Mouse (Mus musculus) thymus, adult 2 months (tissue): ENCODE measurements at regions not wholly inside any gene's neighbourhood (a gene's known extent, or its start where the extent isn't known, plus 50 kb on each side); places are given as distances from the start of the nearest gene placed in this dataset.

ENCODE experiments used
- DNase-seq: peaks from one replicate; pipeline ENCODE4 v3.0.0; 2021
- H3K27ac ChIP-seq: fragments of 200-500 bp; 2 replicates; pipeline ENCODE4 v1.5.1; 2012; ENCODE audit warnings: low read length, control low read depth; ENCODE audit not compliant: control insufficient read depth, insufficient read depth
- H3K27me3 ChIP-seq: fragments of 200-500 bp; 2 replicates; pipeline ENCODE4 v1.6.1; 2012; ENCODE audit warnings: mild to moderate bottlenecking, low read length, moderate library complexity, mixed read lengths; ENCODE audit not compliant: control insufficient read depth, insufficient read depth
- H3K36me3 ChIP-seq: fragments of 200-500 bp; 2 replicates; pipeline ENCODE4 v1.6.1; 2012; ENCODE audit warnings: mild to moderate bottlenecking, low read length, moderate library complexity; ENCODE audit not compliant: control insufficient read depth, insufficient read depth
- H3K4me1 ChIP-seq: fragments of 200-500 bp; replicated peaks from 2 replicates; pipeline ENCODE4 v1.6.1; 2012; ENCODE audit warnings: low read length; ENCODE audit not compliant: control insufficient read depth, insufficient read depth
- H3K4me3 ChIP-seq: fragments of 200-500 bp; 2 replicates; pipeline ENCODE4 v1.5.1; 2012; ENCODE audit warnings: mild to moderate bottlenecking, low read length, control low read depth, moderate library complexity; ENCODE audit not compliant: control insufficient read depth, insufficient read depth
- CTCF ChIP-seq: fragments of 200-500 bp; IDR thresholded peaks from 2 replicates; pipeline ENCODE4 v1.5.1; 2012; ENCODE audit warnings: mild to moderate bottlenecking, control low read depth, low read length, moderate library complexity, borderline replicate concordance; ENCODE audit not compliant: control insufficient read depth, poor library complexity, insufficient read depth; ENCODE audit errors: extremely low read depth
- POLR2A ChIP-seq: fragments of 200-500 bp; IDR thresholded peaks from 2 replicates; pipeline ENCODE4 v1.6.1; 2012; ENCODE audit warnings: mild to moderate bottlenecking, low read length, control low read depth, moderate library complexity; ENCODE audit not compliant: control insufficient read depth, poor library complexity, insufficient read depth; ENCODE audit errors: extremely low read depth
- WGBS: fragments of 180-500 bp; shearing (Covaris S2); methylation state at CpG from one replicate; pipeline ENCODE4 v1.1.7; 2018; 5-methylcytosine and 5-hydroxymethylcytosine counted together

- 73% methylated on average over 2 of the region's 2 CpGs for WGBS
- Histone ChIP-seq H3K4me1 (peaks cover 5% of the 10 kb centered on the region), H3K27me3 (no peaks in the 10 kb centered on the region), H3K4me3 (no peak overlapping the region), H3K36me3 (no peaks in the 10 kb centered on the region), H3K27ac (no peak overlapping the region)
- no peak for TF ChIP-seq POLR2A
- TF ChIP-seq CTCF: no peak
- no peak for DNase-seq
Observed at GRCm38 (mm10) chr12:106535086-106535485, 525.1 kb downstream of the Vrk1 start.

GRCm38 (mm10) chr12:106535628-106536288, 525.7 kb downstream of the Vrk1 start:
- WGBS: 37% methylated on average over 8 of the region's 8 CpGs

GRCm38 (mm10) chr12:106536289-106536636, 526.2 kb downstream of the Vrk1 start:
- Histone ChIP-seq H3K27ac (no peak overlapping the region), H3K36me3 (no peaks in the 10 kb centered on the region), H3K4me3 (no peak overlapping the region), H3K27me3 (no peaks in the 10 kb centered on the region), H3K4me1 (peaks cover 5% of the 10 kb centered on the region)
- WGBS: 12% methylated on average over 7 of the region's 7 CpGs
- TF ChIP-seq CTCF (no peak), POLR2A (no peak)
- DNase-seq: no peak

More at GRCm38 (mm10) chr12:106535628-106536288, 525.7 kb downstream of the Vrk1 start:
- Histone ChIP-seq H3K4me3 (no peak overlapping the region), H3K36me3 (no peaks in the 10 kb centered on the region), H3K27ac (no peak overlapping the region), H3K4me1 (peaks cover 5% of the 10 kb centered on the region), H3K27me3 (no peaks in the 10 kb centered on the region)
- DNase-seq: no peak
- no peak for TF ChIP-seq CTCF
- TF ChIP-seq POLR2A: no peak

GRCm38 (mm10) chr12:106540003-106540402, 530.0 kb downstream of the Vrk1 start:
- Histone ChIP-seq H3K4me1 (peaks cover 5% of the 10 kb centered on the region), H3K27ac (no peak overlapping the region), H3K4me3 (no peak overlapping the region), H3K36me3 (no peaks in the 10 kb centered on the region), H3K27me3 (no peaks in the 10 kb centered on the region)
- no peak for TF ChIP-seq POLR2A
- WGBS: 65% methylated on average over 6 of the region's 6 CpGs
- no peak for DNase-seq

GRCm38 (mm10) chr12:106559566-106559965, 549.5 kb downstream of the Vrk1 start:
- DNase-seq: no peak
- TF ChIP-seq CTCF (no peak), POLR2A (no peak)
- Histone ChIP-seq H3K27me3 (no peaks in the 10 kb centered on the region), H3K4me1 (peaks cover 4% of the 10 kb centered on the region; the same call in 1 of the 2 replicates), H3K36me3 (no peaks in the 10 kb centered on the region), H3K27ac (no peak overlapping the region), H3K4me3 (no peak overlapping the region)
- WGBS: 86% methylated on average over 9 of the region's 9 CpGs

- H3K4me3 ChIP-seq: peak overlapping the region; percentile 27
- peaks cover 12% of the 10 kb centered on the region for H3K4me1 ChIP-seq
- H3K27me3 ChIP-seq: no peaks in the 10 kb centered on the region
- H3K36me3 ChIP-seq: no peaks in the 10 kb centered on the region
- 5% methylated on average over 6 of the region's 6 CpGs for WGBS
- peak overlapping the region; percentile 79 for H3K27ac ChIP-seq
- DNase-seq: peak; percentile 41
- TF ChIP-seq POLR2A (no peak), CTCF (no peak)
Observed at GRCm38 (mm10) chr12:106565263-106565681, 555.2 kb downstream of the Vrk1 start.

- Histone ChIP-seq H3K27me3 (no peaks in the 10 kb centered on the region), H3K27ac (no peak overlapping the region), H3K4me3 (no peak overlapping the region), H3K36me3 (no peaks in the 10 kb centered on the region), H3K4me1 (peaks cover 12% of the 10 kb centered on the region)
- TF ChIP-seq CTCF (no peak), POLR2A (no peak)
- no peak for DNase-seq
- WGBS: 93% methylated on average over 4 of the region's 4 CpGs
Observed at GRCm38 (mm10) chr12:106566361-106566760, 556.3 kb downstream of the Vrk1 start.
